Mouse (Mus musculus) urinary bladder, postnatal 25 days (tissue): ENCODE measurements around the gene Churc1.
"Not testable (repeated sequence)": the region's sequence is repeated elsewhere in the genome, so short reads cannot be mapped to it uniquely, and the experiment has no call there.

ENCODE experiments used
- DNase-seq: peaks from one replicate; pipeline ENCODE4 v3.0.0; 2022; ENCODE audit warnings: low spot score

Churc1 gene

GRCm38 (mm10) chr12:76765354-76765851 is at the start of gene Churc1, which contains the start of gene Fntb:
Gene Churc1, plus strand, starts transcription at chr12:76765538.
Gene Fntb, plus strand, starts transcription at chr12:76765589.
- DNase-seq = peak; percentile 96

GRCm38 (mm10) chr12:76718384-76718783 is 47.0 kb upstream of the Churc1 start:
- no peak for DNase-seq

- no peak for DNase-seq
Observed at GRCm38 (mm10) chr12:76720572-76720971, 44.8 kb upstream of the Churc1 start.

GRCm38 (mm10) chr12:76722026-76722425 is 43.3 kb upstream of the Churc1 start:
- no peak for DNase-seq

GRCm38 (mm10) chr12:76727955-76728354 is 37.4 kb upstream of the Churc1 start:
- no peak for DNase-seq

- no peak for DNase-seq
Observed at GRCm38 (mm10) chr12:76750866-76751459, 14.4 kb upstream of the Churc1 start.

- DNase-seq = no peak
Observed at GRCm38 (mm10) chr12:76752652-76753318, 12.6 kb upstream of the Churc1 start.

- DNase-seq = no peak
Observed at GRCm38 (mm10) chr12:76765901-76766630, 728 bp downstream of the Churc1 start.

GRCm38 (mm10) chr12:76770841-76771500 is 5.6 kb downstream of the Churc1 start:
- no peak for DNase-seq

- no peak for DNase-seq
Observed at GRCm38 (mm10) chr12:76771540-76771939, 6.2 kb downstream of the Churc1 start.

- DNase-seq = no peak
Observed at GRCm38 (mm10) chr12:76774652-76775051, 9.3 kb downstream of the Churc1 start.

GRCm38 (mm10) chr12:76775132-76775531 is 9.8 kb downstream of the Churc1 start:
- DNase-seq = no peak

- no peak for DNase-seq
Observed at GRCm38 (mm10) chr12:76776898-76777297, 11.6 kb downstream of the Churc1 start.

GRCm38 (mm10) chr12:76777845-76778244 is 12.5 kb downstream of the Churc1 start:
- DNase-seq = no peak

GRCm38 (mm10) chr12:76778305-76779083 is 13.2 kb downstream of the Churc1 start:
- no peak for DNase-seq

GRCm38 (mm10) chr12:76779951-76780350 is 14.6 kb downstream of the Churc1 start:
- no peak for DNase-seq

GRCm38 (mm10) chr12:76780639-76781468 is 15.5 kb downstream of the Churc1 start:
- DNase-seq = no peak

- DNase-seq = no peak
Observed at GRCm38 (mm10) chr12:76784056-76784619, 18.8 kb downstream of the Churc1 start.

GRCm38 (mm10) chr12:76790446-76791084 is 25.2 kb downstream of the Churc1 start:
- no peak for DNase-seq

- not testable (repeated sequence) for DNase-seq
Observed at GRCm38 (mm10) chr12:76792540-76792939, 27.2 kb downstream of the Churc1 start.
